Mouse (Mus musculus) liver, embryonic 12.5 days (tissue): Measurements from ENCODE around the gene Tenm1. TPM values are rescaled to one million over a fixed set of nuclear protein-coding genes. Genes with fewer than 3 reads are reported as not detected.
A peak's percentile ranks its signal among the peaks of the same experiment; 100 is the strongest.

ENCODE experiments used
- ATAC-seq: fragments of 200-750 bp; cut with Nextera tagmentation; 2 replicates; pipeline ENCODE4 v1.8.0; 2017; ENCODE audit warnings: moderate number of reproducible peaks, mild to moderate bottlenecking, moderate library complexity
- H3K27ac ChIP-seq: fragments of 300-500 bp; sonication (generic); 2 replicates; pipeline ENCODE4 v1.5.1; 2016; ENCODE audit warnings: mild to moderate bottlenecking
- H3K27me3 ChIP-seq: fragments of 300-500 bp; sonication (generic); replicated peaks from 2 replicates; pipeline ENCODE4 v1.6.1; 2016; ENCODE audit warnings: mild to moderate bottlenecking, moderate library complexity
- H3K36me3 ChIP-seq: fragments of 300-500 bp; sonication (generic); 2 replicates; pipeline ENCODE4 v1.6.1; 2016; ENCODE audit warnings: mild to moderate bottlenecking, moderate library complexity
- H3K4me1 ChIP-seq: fragments of 300-500 bp; sonication (generic); 2 replicates; pipeline ENCODE4 v1.6.1; 2016
- H3K4me2 ChIP-seq: fragments of 300-500 bp; sonication (generic); 2 replicates; pipeline ENCODE4 v1.6.1; 2016; ENCODE audit warnings: mild to moderate bottlenecking, moderate library complexity
- H3K4me3 ChIP-seq: fragments of 300-500 bp; sonication (generic); 2 replicates; pipeline ENCODE4 v1.5.1; 2016; ENCODE audit warnings: mild to moderate bottlenecking, moderate library complexity
- H3K9ac ChIP-seq: fragments of 300-500 bp; sonication (generic); 2 replicates; pipeline ENCODE4 v1.6.1; 2016; ENCODE audit warnings: mild to moderate bottlenecking, moderate library complexity
- H3K9me3 ChIP-seq: fragments of 300-500 bp; sonication (generic); replicated peaks from 2 replicates; pipeline ENCODE4 v1.6.1; 2016; ENCODE audit warnings: mild to moderate bottlenecking, moderate library complexity
- WGBS: fragments of 180-500 bp; shearing (Covaris S2); methylation state at CpG from one replicate; pipeline ENCODE4 v1.1.7; 2016; ENCODE audit not compliant: insufficient replicate concordance; 5-methylcytosine and 5-hydroxymethylcytosine counted together
- polyA plus RNA-seq: library from polyadenylated mRNA; unstranded; fragments of >200 nt; fragmentation: Nextera tagmentation; extraction: Ambion mirVana; gene quantifications from 2 replicates; pipeline ENCODE4 v1.2.1, GENCODE M21; 2016

Tenm1 gene
- polyA plus RNA-seq: 0.05 TPM in 1 of 2 replicates, not detected in the other

DNA sequence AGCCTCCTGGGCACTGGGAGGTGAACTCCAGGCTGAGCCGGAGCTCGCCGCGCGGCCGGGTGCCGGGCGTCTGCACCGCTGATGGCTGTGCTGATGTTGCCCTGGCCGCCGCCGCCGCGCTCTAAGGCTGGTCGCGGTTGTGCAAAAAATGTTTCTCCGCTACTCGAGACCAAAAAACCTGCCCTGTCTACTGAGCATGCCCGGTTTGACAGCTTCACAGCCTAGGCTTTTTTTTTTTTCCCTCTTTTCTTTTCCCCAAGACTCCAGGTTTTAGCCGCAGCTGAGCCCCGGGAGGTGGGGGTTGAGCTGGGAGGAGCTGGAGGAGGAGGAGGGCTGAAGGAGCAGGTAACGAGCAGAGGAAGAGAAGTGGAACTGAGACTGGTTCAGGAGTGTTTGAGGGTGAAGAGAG lies at the start of gene Tenm1:
TSS of gene Tenm1 (minus strand) at position 272 of the 409 bp plus-strand sequence.
- Histone ChIP-seq H3K4me1 (no peaks in the 10 kb centered on the region), H3K4me2 (peak within 1 kb of the TSS; percentile 36), H3K4me3 (no peak within 1 kb of the TSS), H3K9ac (no peak within 1 kb of the TSS), H3K27me3 (peaks cover 33% of the 10 kb centered on the region), H3K9me3 (no peaks in the 10 kb centered on the region), H3K36me3 (no peaks in the 10 kb centered on the region), H3K27ac (no peak within 1 kb of the TSS)
- ATAC-seq: no peak
- 22% methylated on average over 20 of the region's 22 CpGs for WGBS

GRCm38 (mm10) chrX:43467311-43467710 lies 38.4 kb upstream of the Tenm1 start:
- no peak overlapping the region for H3K4me3 ChIP-seq
- H3K9ac ChIP-seq: no peak overlapping the region
- H3K4me1 ChIP-seq: no peaks in the 10 kb centered on the region
- ATAC-seq: no peak
- no peaks in the 10 kb centered on the region for H3K36me3 ChIP-seq
- H3K27ac ChIP-seq: no peak overlapping the region
- no peaks in the 10 kb centered on the region for H3K27me3 ChIP-seq
- no peak overlapping the region for H3K4me2 ChIP-seq
- no peaks in the 10 kb centered on the region for H3K9me3 ChIP-seq

DNA sequence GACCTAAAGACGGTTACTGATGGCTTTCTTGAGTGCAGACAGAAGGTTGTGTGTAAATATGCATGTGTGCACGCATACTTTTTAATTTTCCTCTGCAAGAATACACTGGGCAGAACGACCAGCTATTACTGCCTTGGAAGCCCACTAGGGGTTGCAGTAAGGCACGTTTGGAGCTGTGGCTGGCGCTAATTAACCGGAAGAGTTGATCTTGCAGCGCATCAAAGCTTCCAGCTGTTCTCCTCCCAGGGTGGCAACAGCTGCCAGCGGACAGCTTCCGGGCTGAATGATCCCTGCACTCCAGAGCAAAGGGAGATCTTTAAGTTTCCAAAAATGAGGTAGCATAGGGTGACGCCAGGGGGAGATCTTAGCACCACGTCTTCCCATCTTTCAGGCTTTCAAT lies 1.7 kb upstream of the Tenm1 start:
- Histone ChIP-seq H3K4me2 (peak overlapping the region; percentile 28; the same call in 1 of the 2 replicates), H3K27ac (no peak overlapping the region), H3K9me3 (no peaks in the 10 kb centered on the region), H3K27me3 (peaks cover 33% of the 10 kb centered on the region), H3K4me1 (no peaks in the 10 kb centered on the region), H3K36me3 (no peaks in the 10 kb centered on the region), H3K9ac (no peak overlapping the region), H3K4me3 (no peak overlapping the region)
- 6% methylated on average over 11 of the region's 11 CpGs for WGBS
- no peak for ATAC-seq

- no peak overlapping the region for H3K4me3 ChIP-seq
- no peaks in the 10 kb centered on the region for H3K9me3 ChIP-seq
- H3K4me1 ChIP-seq: no peaks in the 10 kb centered on the region
- H3K36me3 ChIP-seq: no peaks in the 10 kb centered on the region
- H3K27ac ChIP-seq: no peak overlapping the region
- no peak for ATAC-seq
- 11% methylated on average over 25 of the region's 25 CpGs for WGBS
- H3K4me2 ChIP-seq: peak overlapping the region; percentile 28
- peaks cover 33% of the 10 kb centered on the region for H3K27me3 ChIP-seq
- H3K9ac ChIP-seq: no peak overlapping the region
Observed at GRCm38 (mm10) chrX:43429982-43430531, 1.1 kb upstream of the Tenm1 start.

DNA sequence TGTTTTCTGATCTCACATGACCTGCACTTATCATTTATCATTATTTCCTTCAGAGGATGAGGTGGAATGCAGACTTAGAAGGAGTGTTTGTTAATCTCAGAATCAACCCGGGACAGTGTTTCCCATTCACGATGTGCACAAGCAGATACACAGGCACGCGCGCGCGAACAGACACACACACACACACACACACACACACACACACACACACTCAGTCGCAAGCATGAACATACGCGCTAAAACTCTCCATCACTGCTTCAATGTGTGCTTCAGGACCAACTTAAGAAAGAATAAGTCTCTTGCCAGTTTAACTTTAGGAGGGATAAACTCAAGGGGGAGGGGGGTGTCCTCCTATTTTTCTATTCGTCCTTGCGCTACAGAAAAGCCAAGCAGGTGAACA lies 411 bp upstream of the Tenm1 start:
- Histone ChIP-seq H3K36me3 (no peaks in the 10 kb centered on the region), H3K4me3 (no peak overlapping the region), H3K4me2 (0 out of 2 replicates have a peak overlapping the region, but pooled peaks have one; percentile 36), H3K9me3 (no peaks in the 10 kb centered on the region), H3K4me1 (no peaks in the 10 kb centered on the region), H3K27ac (no peak overlapping the region), H3K27me3 (peaks cover 33% of the 10 kb centered on the region), H3K9ac (no peak overlapping the region)
- no peak for ATAC-seq
- WGBS: 4% methylated on average over 12 of the region's 12 CpGs

DNA sequence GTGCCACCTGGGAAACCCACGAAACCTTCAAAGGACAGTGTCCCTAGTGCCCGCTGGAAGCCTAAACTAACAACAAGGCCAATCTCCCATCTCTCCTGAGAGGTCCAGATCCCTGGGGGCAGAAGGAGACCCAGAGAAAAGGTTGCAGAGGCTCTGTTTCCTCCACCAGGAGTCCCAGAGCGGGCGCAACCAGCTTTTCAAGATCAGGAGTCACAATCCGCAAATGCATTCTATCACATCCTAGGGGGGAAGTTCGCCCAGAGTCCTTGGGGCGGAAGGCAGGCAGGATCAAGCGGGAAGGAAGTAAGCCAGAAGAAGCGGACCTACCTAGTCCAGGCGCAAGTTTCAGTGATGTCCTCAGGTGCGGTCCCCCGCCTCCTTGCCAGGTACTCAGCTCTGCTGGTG lies 963 bp downstream of the Tenm1 start:
- peak overlapping the region; percentile 36; the same call in 1 of the 2 replicates for H3K4me2 ChIP-seq
- no peak overlapping the region for H3K9ac ChIP-seq
- H3K36me3 ChIP-seq: no peaks in the 10 kb centered on the region
- H3K27ac ChIP-seq: no peak overlapping the region
- no peak overlapping the region for H3K4me3 ChIP-seq
- no peak for ATAC-seq
- no peaks in the 10 kb centered on the region for H3K9me3 ChIP-seq
- H3K27me3 ChIP-seq: peaks cover 33% of the 10 kb centered on the region
- WGBS: 7% methylated on average over 12 of the region's 12 CpGs
- no peaks in the 10 kb centered on the region for H3K4me1 ChIP-seq

DNA sequence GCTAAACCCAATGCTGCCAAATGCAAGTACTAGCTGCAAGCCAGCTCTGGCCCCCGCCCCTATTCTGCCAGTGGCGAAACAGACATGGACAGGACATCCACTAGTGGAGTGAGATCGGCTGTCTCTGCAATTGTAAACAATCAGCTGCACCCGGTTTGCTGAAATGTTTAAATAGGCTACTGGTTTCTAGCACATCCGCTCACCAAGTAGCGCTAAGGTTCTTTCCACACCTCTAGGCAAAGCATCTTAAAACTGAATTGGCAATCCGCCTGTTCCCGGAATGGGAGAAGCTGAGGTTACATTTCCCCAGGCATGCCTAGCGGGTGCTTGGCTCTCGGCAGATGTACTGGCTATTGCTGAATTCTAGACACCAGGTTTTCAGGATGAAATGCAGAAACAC lies 1.8 kb downstream of the Tenm1 start:
- ATAC-seq: no peak
- Histone ChIP-seq H3K27me3 (peaks cover 33% of the 10 kb centered on the region), H3K27ac (no peak overlapping the region), H3K9ac (no peak overlapping the region), H3K4me2 (no peak overlapping the region), H3K4me3 (no peak overlapping the region), H3K36me3 (no peaks in the 10 kb centered on the region), H3K4me1 (no peaks in the 10 kb centered on the region), H3K9me3 (no peaks in the 10 kb centered on the region)
- 18% methylated on average over 10 of the region's 10 CpGs for WGBS

GRCm38 (mm10) chrX:43397957-43398356 lies 31.0 kb downstream of the Tenm1 start:
- H3K36me3 ChIP-seq: no peaks in the 10 kb centered on the region
- no peaks in the 10 kb centered on the region for H3K9me3 ChIP-seq
- H3K27me3 ChIP-seq: no peaks in the 10 kb centered on the region
- no peaks in the 10 kb centered on the region for H3K4me1 ChIP-seq
- no peak overlapping the region for H3K9ac ChIP-seq
- H3K4me2 ChIP-seq: no peak overlapping the region
- H3K27ac ChIP-seq: no peak overlapping the region
- 56% methylated on average over 3 of the region's 3 CpGs for WGBS
- H3K4me3 ChIP-seq: no peak overlapping the region
- ATAC-seq: no peak

GRCm38 (mm10) chrX:43388106-43388505 lies 40.8 kb downstream of the Tenm1 start:
- H3K36me3 ChIP-seq: no peaks in the 10 kb centered on the region
- no peaks in the 10 kb centered on the region for H3K9me3 ChIP-seq
- H3K4me1 ChIP-seq: no peaks in the 10 kb centered on the region
- H3K9ac ChIP-seq: no peak overlapping the region
- H3K27me3 ChIP-seq: no peaks in the 10 kb centered on the region
- H3K4me2 ChIP-seq: no peak overlapping the region
- 67% methylated on average over 5 of the region's 5 CpGs for WGBS
- no peak overlapping the region for H3K4me3 ChIP-seq
- no peak for ATAC-seq
- no peak overlapping the region for H3K27ac ChIP-seq

GRCm38 (mm10) chrX:43372526-43372925 lies 56.4 kb downstream of the Tenm1 start:
- Histone ChIP-seq H3K4me3 (no peak overlapping the region), H3K36me3 (no peaks in the 10 kb centered on the region), H3K27ac (no peak overlapping the region), H3K4me1 (no peaks in the 10 kb centered on the region), H3K9ac (no peak overlapping the region), H3K9me3 (no peaks in the 10 kb centered on the region), H3K4me2 (no peak overlapping the region), H3K27me3 (no peaks in the 10 kb centered on the region)
- WGBS: 25% methylated on average over 1 of the region's 1 CpGs
- ATAC-seq: no peak

GRCm38 (mm10) chrX:43319351-43319750 lies 109.6 kb downstream of the Tenm1 start:
- Histone ChIP-seq H3K4me3 (no peak overlapping the region), H3K4me1 (no peaks in the 10 kb centered on the region), H3K4me2 (no peak overlapping the region), H3K9me3 (no peaks in the 10 kb centered on the region), H3K27me3 (no peaks in the 10 kb centered on the region), H3K27ac (no peak overlapping the region), H3K36me3 (no peaks in the 10 kb centered on the region), H3K9ac (no peak overlapping the region)
- WGBS: 53% methylated on average over 1 of the region's 1 CpGs
- ATAC-seq: no peak

DNA sequence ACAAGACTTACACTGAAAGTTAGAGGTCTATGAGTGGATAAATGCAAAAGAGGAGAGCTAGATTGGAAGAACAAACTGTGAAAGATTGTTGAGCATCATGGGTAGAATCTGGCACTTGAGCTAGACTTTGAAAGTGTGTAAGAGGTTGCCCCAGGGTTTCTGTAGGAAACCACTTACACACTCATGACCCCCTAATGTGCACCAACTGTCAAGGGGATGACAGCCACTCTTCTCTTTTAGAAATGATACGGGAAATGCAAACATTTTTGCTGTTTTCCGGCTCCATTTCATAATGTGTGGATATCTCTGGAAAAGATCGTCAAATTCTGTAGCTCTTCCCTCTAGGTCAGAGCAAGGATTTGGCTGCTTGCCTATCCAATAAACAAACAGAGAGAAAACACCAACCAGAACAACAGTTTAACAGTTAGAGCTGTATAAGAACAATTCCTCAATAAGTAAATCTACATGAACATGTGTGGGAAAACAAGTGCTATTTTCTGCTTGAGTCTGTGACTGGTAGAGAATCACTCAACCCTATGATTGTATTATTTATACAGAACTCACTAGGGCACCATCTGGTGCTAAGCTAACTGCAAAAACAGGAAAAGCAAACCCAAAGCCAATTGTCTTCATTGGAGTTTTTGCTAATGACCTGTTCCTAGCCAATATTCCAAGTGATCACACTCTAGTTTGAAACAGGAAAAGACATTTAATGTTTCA lies 111.0 kb downstream of the Tenm1 start:
- Histone ChIP-seq H3K4me3 (no peak overlapping the region), H3K4me2 (no peak overlapping the region), H3K27me3 (no peaks in the 10 kb centered on the region), H3K9ac (no peak overlapping the region), H3K4me1 (no peaks in the 10 kb centered on the region), H3K36me3 (no peaks in the 10 kb centered on the region), H3K9me3 (no peaks in the 10 kb centered on the region), H3K27ac (no peak overlapping the region)
- WGBS: 65% methylated on average over 3 of the region's 3 CpGs
- ATAC-seq: no peak
